Mouse (Mus musculus): ENCODE measurements around the gene Enpp6.

Gene Enpp6

DNA sequence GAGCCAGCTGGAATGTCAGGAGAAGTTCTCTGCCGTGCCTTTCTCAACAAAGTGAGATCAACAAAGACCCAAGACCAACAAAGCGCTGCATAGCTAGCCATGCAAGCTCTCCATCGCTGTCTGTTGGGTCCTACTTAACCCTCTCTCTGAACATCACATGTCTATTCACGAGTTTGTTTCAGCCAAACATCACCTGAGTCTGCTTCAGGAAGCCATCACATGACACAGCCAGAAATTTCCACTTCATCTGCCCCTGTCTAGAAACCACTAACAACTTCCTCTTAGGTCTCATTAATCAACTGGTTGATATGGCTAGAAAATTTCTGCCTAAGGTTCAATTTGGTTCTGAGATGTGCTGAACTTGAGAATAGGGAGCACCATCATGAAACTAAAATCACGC is 85.3 kb downstream of the Enpp6 start:
- no peak for DNase-seq

DNA sequence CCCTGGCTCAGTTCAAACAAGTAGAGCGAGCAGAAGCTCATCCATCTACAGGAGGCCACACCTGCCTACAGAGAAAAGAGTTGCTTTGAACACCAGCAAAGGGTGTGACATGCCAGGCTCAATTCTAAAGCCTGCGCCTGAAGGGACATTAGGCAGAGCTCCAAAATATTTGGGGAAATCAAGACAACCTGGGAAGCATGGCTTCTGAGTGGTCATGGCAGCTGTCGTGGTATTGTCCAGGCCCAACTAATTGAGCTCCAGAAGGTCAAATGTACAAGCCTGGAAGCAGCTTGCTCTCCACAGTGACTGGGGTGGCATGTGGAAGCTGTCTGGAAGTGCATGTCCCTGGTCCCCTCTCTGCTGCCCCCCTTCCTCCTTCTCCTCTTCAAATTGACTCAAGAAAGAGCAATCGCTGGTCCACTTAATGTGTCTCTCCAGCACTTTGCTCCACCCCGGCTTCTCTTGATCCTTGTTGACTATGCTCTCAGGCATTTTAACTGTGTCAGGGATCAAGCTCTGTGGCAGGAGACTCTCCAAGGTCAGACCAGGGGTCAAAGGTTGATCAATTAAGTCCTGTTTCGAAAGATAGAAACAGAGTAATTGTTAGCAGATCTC is 89.4 kb downstream of the Enpp6 start:
- no peak for DNase-seq

DNA sequence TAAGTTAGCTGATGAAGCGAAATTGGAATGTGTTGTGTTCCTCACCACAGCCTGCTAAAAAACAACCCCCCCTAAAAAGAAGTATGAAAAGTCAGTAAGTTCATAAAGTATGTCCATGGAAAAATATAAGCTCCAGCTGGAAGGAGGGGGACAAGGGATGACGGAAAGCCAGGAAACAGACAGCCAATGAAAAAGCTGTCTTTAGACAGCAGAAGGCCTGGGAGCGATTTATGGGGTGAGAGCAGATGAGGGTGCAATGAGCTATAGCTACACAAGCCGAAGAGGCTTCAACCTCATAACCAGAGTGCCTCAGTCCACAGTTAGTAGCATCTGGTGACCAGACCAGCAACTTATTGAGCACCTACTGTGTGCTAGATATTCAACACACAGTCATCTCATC is 93.3 kb downstream of the Enpp6 start:
- peak; percentile 45 for DNase-seq

- peak; percentile 59 for DNase-seq
Observed at GRCm38 (mm10) chr8:47082201-47083027, 95.7 kb downstream of the Enpp6 start.

DNA sequence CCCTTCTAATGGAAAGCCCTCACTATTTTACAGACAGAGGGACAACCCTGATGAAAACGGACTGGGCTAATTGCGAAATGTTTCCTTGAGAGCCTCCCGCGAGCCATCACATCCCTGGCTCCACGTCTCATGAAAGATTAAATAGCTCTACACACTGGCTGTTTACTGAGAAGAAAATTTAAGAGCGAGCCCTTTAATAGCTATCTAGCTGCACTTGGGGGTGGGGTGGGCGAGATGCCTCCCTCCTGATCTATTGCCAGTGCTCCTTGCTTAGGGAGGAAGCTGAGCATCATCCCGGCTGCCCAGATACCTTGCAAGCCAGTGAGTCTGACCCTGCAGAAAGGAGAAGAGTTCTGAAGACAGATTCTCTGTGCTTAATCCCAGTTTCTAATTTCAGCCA is 103.3 kb downstream of the Enpp6 start:
- no peak for DNase-seq

- no peak for DNase-seq
Observed at GRCm38 (mm10) chr8:47105617-47106016, 118.9 kb downstream of the Enpp6 start.

DNA sequence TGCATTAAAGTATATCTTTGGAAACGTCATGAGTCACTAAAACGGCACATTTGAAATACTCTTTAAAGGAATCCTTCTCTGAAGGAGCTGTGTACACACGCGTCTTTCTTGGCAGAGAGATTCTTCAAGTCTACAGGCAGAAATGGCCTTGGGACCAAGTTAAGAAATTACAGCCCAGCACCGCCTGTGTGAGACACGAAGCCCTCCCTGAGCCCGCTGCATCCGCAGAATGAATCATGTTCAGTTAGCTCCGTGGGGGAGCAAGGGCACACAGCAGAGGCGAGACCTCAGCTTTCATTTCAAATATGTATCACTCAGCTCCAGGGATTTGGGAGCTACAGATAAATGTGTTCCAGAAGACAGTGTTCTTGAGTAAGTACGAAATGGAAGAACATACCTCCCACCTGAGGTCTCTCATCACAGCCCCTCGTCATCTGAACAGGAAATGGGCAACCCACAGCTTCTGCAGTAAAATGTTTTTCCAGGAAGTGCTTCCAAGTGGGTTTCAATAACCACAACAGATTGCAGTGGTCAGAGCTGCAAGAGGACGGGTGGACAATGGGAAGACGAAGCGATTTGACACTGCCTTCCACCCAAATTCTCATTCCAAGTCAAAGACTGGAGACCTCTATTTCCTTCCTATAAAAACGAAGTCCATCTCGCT is 127.6 kb downstream of the Enpp6 start:
- peak; percentile 29 for DNase-seq

- DNase-seq = no peak
Observed at GRCm38 (mm10) chr8:47117336-47117735, 130.6 kb downstream of the Enpp6 start.

DNA sequence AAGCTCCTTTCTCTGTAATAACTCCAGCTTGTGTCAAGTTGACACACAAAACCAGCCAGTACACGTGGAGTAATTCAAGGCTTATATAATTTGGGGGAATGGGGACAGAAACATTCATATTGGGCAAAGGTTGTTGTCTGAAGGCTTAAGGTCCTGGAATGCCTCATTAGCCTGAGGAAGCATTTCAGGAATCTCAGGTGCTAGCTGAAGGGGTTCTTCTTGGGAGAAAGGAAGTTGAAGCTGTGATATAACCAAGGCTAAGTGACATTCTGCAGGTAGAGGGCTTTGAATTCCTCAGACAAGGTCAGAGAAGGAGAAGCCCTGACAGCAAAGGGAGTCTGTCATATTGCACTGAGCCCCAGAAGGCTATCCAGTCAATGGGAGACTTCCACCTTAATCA is 133.2 kb downstream of the Enpp6 start:
- DNase-seq = no peak

GRCm38 (mm10) chr8:47128859-47129258 is 142.2 kb downstream of the Enpp6 start:
- no peak for DNase-seq

DNA sequence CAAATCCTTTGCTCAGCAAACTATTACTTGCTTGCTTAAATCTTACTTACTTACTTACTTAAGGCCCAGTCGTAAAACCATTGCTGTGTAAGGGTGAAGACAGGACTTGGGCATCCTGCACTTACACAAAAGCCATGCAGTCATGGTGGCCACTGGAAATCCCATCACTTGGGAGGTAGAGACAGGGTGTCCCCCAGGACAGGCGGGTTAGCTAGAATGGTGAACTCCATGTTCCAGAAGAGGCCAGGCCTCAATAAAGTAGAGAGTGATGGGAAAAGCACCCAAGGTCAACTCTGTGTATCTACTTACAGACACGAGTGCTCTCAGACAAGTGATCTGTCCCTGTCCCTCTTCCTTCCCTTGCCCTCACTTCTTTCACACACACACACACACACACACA is 146.7 kb downstream of the Enpp6 start:
- no peak for DNase-seq

DNA sequence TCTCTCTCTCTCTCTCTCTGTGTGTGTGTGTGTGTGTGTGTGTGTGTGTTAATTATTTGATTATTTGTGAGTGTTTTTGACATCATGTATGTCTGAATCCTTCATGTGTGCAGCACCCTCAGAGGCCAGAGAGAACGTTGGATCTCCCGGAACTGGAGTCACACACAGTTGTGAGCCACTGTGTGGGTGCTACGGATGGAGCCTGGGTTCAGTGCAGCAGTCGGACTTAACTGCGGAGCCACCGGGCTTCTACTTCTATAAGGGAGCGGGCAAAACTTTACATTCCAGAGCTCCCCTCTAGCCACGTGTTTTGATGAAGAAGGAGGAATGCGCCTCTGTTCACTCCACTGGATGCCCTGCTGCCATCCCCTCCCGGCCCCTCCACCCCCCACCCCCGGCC is 148.0 kb downstream of the Enpp6 start:
- DNase-seq = no peak

GRCm38 (mm10) chr8:47135586-47135985 is 148.9 kb downstream of the Enpp6 start:
- peak; percentile 58 for DNase-seq

DNA sequence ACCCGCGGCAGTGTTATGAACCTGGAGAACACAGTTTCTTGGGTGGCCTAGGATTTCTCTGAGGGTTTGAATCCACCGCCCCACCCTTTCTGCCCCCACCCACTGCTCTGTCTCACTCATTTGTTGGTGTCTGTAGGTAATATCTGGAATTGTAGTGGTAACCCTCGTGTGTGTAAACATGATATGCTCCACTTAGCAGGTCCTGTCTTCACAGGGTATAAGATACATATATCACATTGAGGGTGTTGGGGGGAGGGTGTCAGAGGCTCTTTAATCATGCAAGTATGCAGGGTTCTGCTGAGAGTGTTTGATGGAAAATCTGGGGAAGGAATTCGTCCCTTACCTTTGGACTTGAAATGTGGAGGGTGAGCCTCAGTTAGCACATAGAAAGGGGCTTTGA is 149.4 kb downstream of the Enpp6 start:
- no peak for DNase-seq

GRCm38 (mm10) chr8:47145258-47145657 is 158.6 kb downstream of the Enpp6 start:
- no peak for DNase-seq
